Mouse (Mus musculus): ENCODE data around the gene Wfdc3. TPM values are rescaled to one million over a fixed set of nuclear protein-coding genes. Genes with fewer than 3 reads are reported as not detected.
A peak's percentile ranks its signal among the peaks of the same experiment; 100 is the strongest.

Gene Wfdc3
- polyA plus RNA-seq, 1 experiment: 0.60 TPM

- Histone ChIP-seq H3K9me3 (replicated peaks; ENCODE audit: control insufficient read depth, insufficient read depth, low read length, poor library complexity, severe bottlenecking) (no peaks in the 10 kb centered on the region), H3K27ac (ENCODE audit: insufficient read depth, low read length) (no peak overlapping the region), H3K36me3 (ENCODE audit: control insufficient read depth, insufficient read depth, low read length, poor library complexity, severe bottlenecking) (peaks cover 7% of the 10 kb centered on the region), H3K4me3 (ENCODE audit: low read depth, low read length) (no peak overlapping the region), H3K27me3 (ENCODE audit: control insufficient read depth, insufficient read depth, low read length, poor library complexity, severe bottlenecking) (no peaks in the 10 kb centered on the region), H3K9ac (ENCODE audit: low read depth, poor library complexity, severe bottlenecking) (no peak overlapping the region), H3K4me1 (ENCODE audit: control insufficient read depth, insufficient read depth, low read length) (no peaks in the 10 kb centered on the region)
- TF ChIP-seq CTCF (IDR thresholded peaks at IDR 0.05; ENCODE audit: low read depth, low read length) (no peak), POLR2A (IDR thresholded peaks at IDR 0.05; ENCODE audit: insufficient read depth, low read length) (no peak), EP300 (IDR thresholded peaks at IDR 0.05; ENCODE audit: insufficient read depth, low read depth, low read length) (no peak)
Observed at GRCm38 (mm10) chr2:164777246-164778014, 31.7 kb upstream of the Wfdc3 start.

GRCm38 (mm10) chr2:164776801-164777200 lies 31.1 kb upstream of the Wfdc3 start:
- TF ChIP-seq CTCF (IDR thresholded peaks at IDR 0.05; ENCODE audit: low read depth, low read length): no peak
- no peak for TF ChIP-seq EP300 (IDR thresholded peaks at IDR 0.05; ENCODE audit: insufficient read depth, low read depth, low read length)
- no peak for TF ChIP-seq POLR2A (IDR thresholded peaks at IDR 0.05; ENCODE audit: insufficient read depth, low read length)
- peak overlapping the region; percentile 9 for H3K4me3 ChIP-seq (ENCODE audit: low read depth, low read length)

GRCm38 (mm10) chr2:164776130-164776529 lies 30.4 kb upstream of the Wfdc3 start:
- TF ChIP-seq POLR2A (IDR thresholded peaks at IDR 0.05; ENCODE audit: insufficient read depth, low read length): no peak
- no peak for TF ChIP-seq EP300 (IDR thresholded peaks at IDR 0.05; ENCODE audit: insufficient read depth, low read depth, low read length)
- no peak for TF ChIP-seq CTCF (IDR thresholded peaks at IDR 0.05; ENCODE audit: low read depth, low read length)
- no peak overlapping the region for H3K9ac ChIP-seq (ENCODE audit: low read depth, poor library complexity, severe bottlenecking)
- H3K27ac ChIP-seq (ENCODE audit: insufficient read depth, low read length): no peak overlapping the region
- H3K36me3 ChIP-seq (ENCODE audit: control insufficient read depth, insufficient read depth, low read length, poor library complexity, severe bottlenecking): peaks cover 20% of the 10 kb centered on the region
- H3K4me1 ChIP-seq (ENCODE audit: control insufficient read depth, insufficient read depth, low read length): peaks cover 3% of the 10 kb centered on the region
- H3K27me3 ChIP-seq (ENCODE audit: control insufficient read depth, insufficient read depth, low read length, poor library complexity, severe bottlenecking): no peaks in the 10 kb centered on the region
- no peak overlapping the region for H3K4me3 ChIP-seq (ENCODE audit: low read depth, low read length)
- H3K9me3 ChIP-seq (replicated peaks; ENCODE audit: control insufficient read depth, insufficient read depth, low read length, poor library complexity, severe bottlenecking): no peaks in the 10 kb centered on the region

More at GRCm38 (mm10) chr2:164776801-164777200, 31.1 kb upstream of the Wfdc3 start:
- no peaks in the 10 kb centered on the region for H3K9me3 ChIP-seq (replicated peaks; ENCODE audit: control insufficient read depth, insufficient read depth, low read length, poor library complexity, severe bottlenecking)
- H3K27ac ChIP-seq (ENCODE audit: insufficient read depth, low read length): no peak overlapping the region
- H3K4me1 ChIP-seq (ENCODE audit: control insufficient read depth, insufficient read depth, low read length): no peaks in the 10 kb centered on the region
- no peaks in the 10 kb centered on the region for H3K27me3 ChIP-seq (ENCODE audit: control insufficient read depth, insufficient read depth, low read length, poor library complexity, severe bottlenecking)
- H3K9ac ChIP-seq (ENCODE audit: low read depth, poor library complexity, severe bottlenecking): no peak overlapping the region
- H3K36me3 ChIP-seq (ENCODE audit: control insufficient read depth, insufficient read depth, low read length, poor library complexity, severe bottlenecking): peaks cover 14% of the 10 kb centered on the region

- no peak for TF ChIP-seq CTCF (IDR thresholded peaks at IDR 0.05; ENCODE audit: low read depth, low read length)
- no peak for TF ChIP-seq EP300 (IDR thresholded peaks at IDR 0.05; ENCODE audit: insufficient read depth, low read depth, low read length)
- no peak for TF ChIP-seq POLR2A (IDR thresholded peaks at IDR 0.05; ENCODE audit: insufficient read depth, low read length)
- no peaks in the 10 kb centered on the region for H3K9me3 ChIP-seq (replicated peaks; ENCODE audit: control insufficient read depth, insufficient read depth, low read length, poor library complexity, severe bottlenecking)
- no peak overlapping the region for H3K4me3 ChIP-seq (ENCODE audit: low read depth, low read length)
- peaks cover 24% of the 10 kb centered on the region for H3K36me3 ChIP-seq (ENCODE audit: control insufficient read depth, insufficient read depth, low read length, poor library complexity, severe bottlenecking)
- no peak overlapping the region for H3K9ac ChIP-seq (ENCODE audit: low read depth, poor library complexity, severe bottlenecking)
- H3K27me3 ChIP-seq (ENCODE audit: control insufficient read depth, insufficient read depth, low read length, poor library complexity, severe bottlenecking): no peaks in the 10 kb centered on the region
- no peak overlapping the region for H3K27ac ChIP-seq (ENCODE audit: insufficient read depth, low read length)
- H3K4me1 ChIP-seq (ENCODE audit: control insufficient read depth, insufficient read depth, low read length): peaks cover 3% of the 10 kb centered on the region
Observed at GRCm38 (mm10) chr2:164773989-164774364, 28.2 kb upstream of the Wfdc3 start.

- Histone ChIP-seq H3K4me3 (ENCODE audit: low read depth, low read length) (no peak overlapping the region), H3K27me3 (ENCODE audit: control insufficient read depth, insufficient read depth, low read length, poor library complexity, severe bottlenecking) (no peaks in the 10 kb centered on the region), H3K9me3 (replicated peaks; ENCODE audit: control insufficient read depth, insufficient read depth, low read length, poor library complexity, severe bottlenecking) (no peaks in the 10 kb centered on the region)
Observed at GRCm38 (mm10) chr2:164773229-164773988, 27.7 kb upstream of the Wfdc3 start.

GRCm38 (mm10) chr2:164771123-164771522 lies 25.4 kb upstream of the Wfdc3 start:
- no peaks in the 10 kb centered on the region for H3K27me3 ChIP-seq (ENCODE audit: control insufficient read depth, insufficient read depth, low read length, poor library complexity, severe bottlenecking)
- H3K4me1 ChIP-seq (ENCODE audit: control insufficient read depth, insufficient read depth, low read length): peaks cover 3% of the 10 kb centered on the region
- peak overlapping the region; percentile 92 for H3K9ac ChIP-seq (ENCODE audit: low read depth, poor library complexity, severe bottlenecking)
- H3K36me3 ChIP-seq (ENCODE audit: control insufficient read depth, insufficient read depth, low read length, poor library complexity, severe bottlenecking): peaks cover 39% of the 10 kb centered on the region
- H3K9me3 ChIP-seq (replicated peaks; ENCODE audit: control insufficient read depth, insufficient read depth, low read length, poor library complexity, severe bottlenecking): no peaks in the 10 kb centered on the region
- H3K27ac ChIP-seq (ENCODE audit: insufficient read depth, low read length): no peak overlapping the region
- TF ChIP-seq EP300 (IDR thresholded peaks at IDR 0.05; ENCODE audit: insufficient read depth, low read depth, low read length): no peak
- peak overlapping the region; percentile 99 for H3K4me3 ChIP-seq (ENCODE audit: low read depth, low read length)

More at GRCm38 (mm10) chr2:164773229-164773988, 27.7 kb upstream of the Wfdc3 start:
- Histone ChIP-seq H3K36me3 (ENCODE audit: control insufficient read depth, insufficient read depth, low read length, poor library complexity, severe bottlenecking) (peaks cover 24% of the 10 kb centered on the region), H3K4me1 (ENCODE audit: control insufficient read depth, insufficient read depth, low read length) (peaks cover 3% of the 10 kb centered on the region), H3K27ac (ENCODE audit: insufficient read depth, low read length) (no peak overlapping the region), H3K9ac (ENCODE audit: low read depth, poor library complexity, severe bottlenecking) (no peak overlapping the region)
- TF ChIP-seq CTCF (IDR thresholded peaks at IDR 0.05; ENCODE audit: low read depth, low read length) (no peak), EP300 (IDR thresholded peaks at IDR 0.05; ENCODE audit: insufficient read depth, low read depth, low read length) (no peak), POLR2A (IDR thresholded peaks at IDR 0.05; ENCODE audit: insufficient read depth, low read length) (no peak)

Measured in ES-Bruce4 (cell line).